Comparison of ENCODE assay signal across 8 mouse cellular contexts in the genomic region with DNA sequence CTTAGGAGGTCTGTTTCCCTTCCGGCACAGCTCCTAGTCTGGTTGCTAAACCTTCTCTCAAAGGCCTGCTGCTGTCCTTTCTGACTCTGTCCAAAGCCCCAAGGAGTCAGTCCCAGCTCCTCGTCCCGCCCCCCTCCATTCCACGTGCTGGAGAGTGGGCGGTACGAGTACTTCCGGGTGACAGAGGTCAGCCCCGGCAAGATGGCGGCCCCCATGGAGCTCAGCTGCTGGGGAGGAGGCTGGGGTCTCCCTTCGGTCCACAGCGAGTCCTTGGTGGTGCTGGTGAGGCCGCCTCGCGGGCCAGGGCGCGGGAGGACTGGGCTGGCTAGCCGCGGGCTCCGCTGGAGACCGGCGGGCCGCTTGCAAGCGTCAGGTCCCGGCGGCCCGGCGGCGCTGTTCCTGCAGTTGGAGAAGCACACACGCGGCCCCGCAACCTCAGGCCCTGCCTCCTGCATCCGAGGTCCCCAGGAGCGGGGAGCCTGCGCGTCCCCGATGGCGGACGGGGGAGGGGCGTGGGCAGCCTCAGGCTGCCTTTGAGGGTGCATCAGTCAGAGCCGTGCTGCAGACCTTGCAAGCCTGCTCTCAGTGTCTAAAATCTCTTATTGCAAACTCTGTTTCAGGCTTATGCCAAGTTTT. TPM values are rescaled to one million over a fixed set of nuclear protein-coding genes. Genes with fewer than 3 reads are reported as not detected.
DNase-seq lines count a peak whose midpoint lies in the region; ATAC-seq lines count a peak whose summit lies in the region.

Mtx3 (plus strand) TSS at position 175 of the 636 bp plus-strand sequence.

- H3K4me2 ChIP-seq in hindbrain, embryonic 13.5 days = peak within 1 kb of the TSS; percentile 67

- peak within 1 kb of the TSS; percentile 86 for H3K9ac ChIP-seq in hindbrain, embryonic 13.5 days

- ATAC-seq in hindbrain, embryonic 13.5 days (ENCODE audit: low FRiP score) = peak; percentile 100

- H3K9me3 ChIP-seq in hindbrain, embryonic 13.5 days = no peaks in the 10 kb centered on the region

- H3K4me1 ChIP-seq in hindbrain, embryonic 13.5 days (replicated peaks) = peaks cover 7% of the 10 kb centered on the region

- 2% methylated on average over 40 of the region's 40 CpGs for WGBS in hindbrain, embryonic 13.5 days

- peak within 1 kb of the TSS; percentile 86 for H3K27ac ChIP-seq in hindbrain, embryonic 13.5 days

- peaks cover 4% of the 10 kb centered on the region; the same call in 1 of the 2 replicates for H3K27me3 ChIP-seq in hindbrain, embryonic 13.5 days

- DNase-seq in NIH3T3 (ENCODE audit: low read depth) = peak; percentile 89
- peak; percentile 95 to 96 for DNase-seq in cerebellum, postnatal 10 days
- peak; percentile 74 to 78 for DNase-seq in frontal cortex, postnatal 14 days (ENCODE audit: low spot score in 2 of 2)
- peak; percentile 80 to 81 for DNase-seq in layer of hippocampus, postnatal 25 days (ENCODE audit: extremely low spot score in 1 of 2, low spot score in 1 of 2)
- peak; percentile 82 for DNase-seq in lung, postnatal 14 days
- peak; percentile 85 for DNase-seq in ovary, postnatal 36 days (ENCODE audit: low spot score)
- DNase-seq in thymus, postnatal 14 days = peak; percentile 83

- peaks cover 28% of the 10 kb centered on the region for H3K36me3 ChIP-seq in hindbrain, embryonic 13.5 days

- H3K4me3 ChIP-seq in hindbrain, embryonic 13.5 days = peak within 1 kb of the TSS; percentile 74

RNA-seq across cellular contexts. Expression of gene Mtx3, which starts in this region (rescaled TPM):
- 4.1 and 4.7 TPM in 2 replicates for polyA plus RNA-seq in hindbrain, embryonic 13.5 days (2015; fragmentation: Nextera tagmentation; extraction: Ambion mirVana)
- total RNA-seq in layer of hippocampus, postnatal 25 days (2021) = 10 to 100 TPM; 31.6 to 33.7 TPM

Comparison
In these comparisons a context has a peak if more than half of its experiments do, and no peak if none do; other contexts are left out.
1. Peak in every context shown above with its lines: DNase-seq, ATAC-seq, H3K4me3 ChIP-seq and H3K27ac ChIP-seq.